Mouse (Mus musculus) B cell, adult 67 days (primary cell): ENCODE measurements around the gene Tie1. TPM values are rescaled to one million over a fixed set of nuclear protein-coding genes. Genes with fewer than 3 reads are reported as not detected.

Experiments used
- total RNA-seq, 2 experiments: library from RNA; stranded (reverse); gene quantifications; 4 replicates each; pipeline ENCODE4 v1.2.4; 2023

Gene Tie1
- total RNA-seq = under 1 TPM in 1 of 2 experiments, not detected in 1; 0.23 TPM

GRCm38 (mm10) chr4:118489717-118490132, at the start of gene Tie1:
TSS of gene Tie1 (minus strand) at chr4:118490061.

GRCm38 (mm10) chr4:118526408-118527334, 36.8 kb upstream of the Tie1 start, which contains the start of gene 2610528J11Rik:
TSS of gene 2610528J11Rik (plus strand) at chr4:118526999.

GRCm38 (mm10) chr4:118457345-118457975, 32.4 kb downstream of the Tie1 start, which contains the start of gene Mpl:
TSS of gene Mpl (minus strand) at chr4:118457513.

GRCm38 (mm10) chr4:118436820-118437603, 52.8 kb downstream of the Tie1 start, which contains the start of gene Cdc20:
TSS of gene Cdc20 (minus strand) at chr4:118437352.

GRCm38 (mm10) chr4:118427768-118428451, 62.0 kb downstream of the Tie1 start, which contains the start of gene Elovl1:
TSS of gene Elovl1 (plus strand) at chr4:118428093.

Other genes with a start within 250 kb of the Tie1 start
- not detected for gene Ptprf, start 198.7 kb downstream of the Tie1 start, total RNA-seq
- gene Szt2, start 80.8 kb downstream of the Tie1 start, total RNA-seq = 10 to 100 TPM; 89.8 to 96.3 TPM
- 10 to 100 TPM; 60.8 to 78.1 TPM for gene Med8, start 80.7 kb downstream of the Tie1 start, total RNA-seq
- gene Elovl1, start 62.0 kb downstream of the Tie1 start, total RNA-seq = 10 to 100 TPM; 57.7 to 65.9 TPM
- gene Cdc20, start 52.7 kb downstream of the Tie1 start, total RNA-seq = 1 to 10 TPM; 3.4 to 3.9 TPM
- under 1 TPM in 1 of 2 experiments, not detected in 1; 0.26 TPM for gene Mpl, start 32.5 kb downstream of the Tie1 start, total RNA-seq
- not detected for gene 2610528J11Rik, start 36.9 kb upstream of the Tie1 start, total RNA-seq
- gene Tmem125, start 54.0 kb upstream of the Tie1 start, total RNA-seq = not detected
- not detected for gene Cfap57, start 130.7 kb upstream of the Tie1 start, total RNA-seq
- gene Ebna1bp2, start 130.7 kb upstream of the Tie1 start, total RNA-seq = 10 to 100 TPM; 62.6 to 70.9 TPM
- gene Olfr62, start 168.9 kb upstream of the Tie1 start, total RNA-seq = not detected
- gene Olfr1342, start 202.7 kb upstream of the Tie1 start, total RNA-seq = not detected
- not detected for gene Olfr1341, start 213.5 kb upstream of the Tie1 start, total RNA-seq
- gene Olfr1340, start 230.1 kb upstream of the Tie1 start, total RNA-seq = not detected
- gene Olfr1339, start 242.1 kb upstream of the Tie1 start, total RNA-seq = not detected